Mouse (Mus musculus): ENCODE results near the gene Slc35e3. TPM values are rescaled to one million over a fixed set of nuclear protein-coding genes. Genes with fewer than 3 reads are reported as not detected.
"Not testable (repeated sequence)": the region's sequence is repeated elsewhere in the genome, so short reads cannot be mapped to it uniquely, and the experiment has no call there.

Slc35e3 gene
- total and polyA plus RNA-seq, 3 experiments = 2.2 to 9.7 (median 5.0) TPM

GRCm38 (mm10) chr10:117734104-117734852, 11.9 kb downstream of the Slc35e3 start:
- H3K27me3 ChIP-seq (replicated peaks); dilution Hi-C loops (cut with MboI; ENCODE audit: extremely low pct_ligation_motif_present, extremely low pct_unique_long_range_greater_than_20kb, low sequenced_read_pairs); H3K27ac ChIP-seq (ENCODE audit: insufficient read depth, low read depth); DNase-seq (ENCODE audit: extremely low read depth); H3K4me1 ChIP-seq (ENCODE audit: control insufficient read depth in 1 of 2, insufficient read depth in 2 of 2); in situ Hi-C loops (cut with MboI; ENCODE audit: low pct_ligation_motif_present, low pct_unique_long_range_greater_than_20kb, low sequenced_read_pairs); H3K4me2 ChIP-seq (ENCODE audit: insufficient read depth, low read depth, poor library complexity, severe bottlenecking); H3K9me3 ChIP-seq (replicated peaks; ENCODE audit: low read length); H3K4me3 ChIP-seq (replicated peaks in 1 of 3; ENCODE audit: low read depth in 2 of 3, low read length in 2 of 3, poor library complexity in 1 of 3); H3K9ac ChIP-seq (ENCODE audit: insufficient read depth, low read depth); H3K79me2 ChIP-seq (replicated peaks; ENCODE audit: control insufficient read depth, extremely low read depth, insufficient read depth, poor library complexity, severe bottlenecking): not testable (repeated sequence)
- peaks cover 15 to 31% of the 10 kb centered on the region in 2 experiments for H3K36me3 ChIP-seq (replicated peaks in 1 of 2; ENCODE audit: control insufficient read depth in 1 of 2, insufficient read depth in 1 of 2, low read length in 1 of 2)

DNA sequence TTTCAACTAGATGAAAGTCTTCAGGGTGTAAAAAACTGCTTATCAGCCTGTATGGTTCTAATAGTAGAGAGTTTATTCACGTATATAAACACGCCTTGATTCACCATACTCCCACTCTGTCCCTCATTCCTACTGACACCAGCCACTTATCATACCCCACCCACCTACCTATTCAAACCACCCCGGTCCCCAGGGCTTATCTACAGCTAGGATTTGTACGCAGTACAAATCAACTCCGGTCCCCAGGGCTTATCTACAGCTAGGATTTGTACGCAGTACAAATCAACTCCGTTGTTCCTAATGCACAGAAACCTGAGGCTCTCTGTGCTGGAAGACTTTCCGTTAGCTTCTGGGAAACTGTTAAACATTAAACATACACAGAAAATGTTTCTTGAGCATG, 12.5 kb downstream of the Slc35e3 start:
- peaks cover 9 to 25% of the 10 kb centered on the region in 2 experiments for H3K36me3 ChIP-seq (replicated peaks in 1 of 2; ENCODE audit: control insufficient read depth in 1 of 2, insufficient read depth in 1 of 2, low read length in 1 of 2)
- dilution Hi-C loops (cut with MboI; ENCODE audit: extremely low pct_ligation_motif_present, extremely low pct_unique_long_range_greater_than_20kb, low sequenced_read_pairs); H3K27ac ChIP-seq (ENCODE audit: insufficient read depth, low read depth); H3K9me3 ChIP-seq (replicated peaks; ENCODE audit: low read length); H3K4me2 ChIP-seq (ENCODE audit: insufficient read depth, low read depth, poor library complexity, severe bottlenecking); H3K4me3 ChIP-seq (replicated peaks in 1 of 3; ENCODE audit: low read depth in 2 of 3, low read length in 2 of 3, poor library complexity in 1 of 3); H3K27me3 ChIP-seq (replicated peaks); H3K9ac ChIP-seq (ENCODE audit: insufficient read depth, low read depth); DNase-seq (ENCODE audit: extremely low read depth); in situ Hi-C loops (cut with MboI; ENCODE audit: low pct_ligation_motif_present, low pct_unique_long_range_greater_than_20kb, low sequenced_read_pairs); H3K79me2 ChIP-seq (replicated peaks; ENCODE audit: control insufficient read depth, extremely low read depth, insufficient read depth, poor library complexity, severe bottlenecking); H3K4me1 ChIP-seq (ENCODE audit: control insufficient read depth in 1 of 2, insufficient read depth in 2 of 2): not testable (repeated sequence)

- Histone ChIP-seq H3K36me3 (replicated peaks in 1 of 2; ENCODE audit: control insufficient read depth in 1 of 2, insufficient read depth in 1 of 2, low read length in 1 of 2) (peaks cover 6 to 19% of the 10 kb centered on the region in 2 experiments), H3K27ac (ENCODE audit: insufficient read depth, low read depth) (no peak overlapping the region), H3K4me2 (ENCODE audit: insufficient read depth, low read depth, poor library complexity, severe bottlenecking) (no peak overlapping the region), H3K4me1 (ENCODE audit: control insufficient read depth in 1 of 2, insufficient read depth in 2 of 2) (peaks cover 0 to 9% of the 10 kb centered on the region in 2 experiments; a peak in 1 of 4 replicates), H3K27me3 (replicated peaks) (no peaks in the 10 kb centered on the region), H3K4me3 (replicated peaks in 1 of 3; ENCODE audit: low read depth in 2 of 3, low read length in 2 of 3, poor library complexity in 1 of 3) (no peak overlapping the region), H3K79me2 (replicated peaks; ENCODE audit: control insufficient read depth, extremely low read depth, insufficient read depth, poor library complexity, severe bottlenecking) (no peaks in the 10 kb centered on the region), H3K9me3 (replicated peaks; ENCODE audit: low read length) (no peaks in the 10 kb centered on the region), H3K9ac (ENCODE audit: insufficient read depth, low read depth) (no peak overlapping the region)
- dilution Hi-C loops (cut with MboI; ENCODE audit: extremely low pct_ligation_motif_present, extremely low pct_unique_long_range_greater_than_20kb, low sequenced_read_pairs) (no loop called here), in situ Hi-C loops (cut with MboI; ENCODE audit: low pct_ligation_motif_present, low pct_unique_long_range_greater_than_20kb, low sequenced_read_pairs) (no loop called here)
- no peak for DNase-seq (ENCODE audit: extremely low read depth)
- TF ChIP-seq GABPA (IDR thresholded peaks at IDR 0.05; ENCODE audit: insufficient replicate concordance, low read depth, low read length) = no peak
- no peak for TF ChIP-seq ELF1 (IDR thresholded peaks at IDR 0.05; ENCODE audit: low read depth, low read length)
- no peak for TF ChIP-seq SMC3 (IDR thresholded peaks at IDR 0.05; ENCODE audit: low read depth, low read length)
- TF ChIP-seq TCF12 (IDR thresholded peaks at IDR 0.05; ENCODE audit: low read depth, low read length) = no peak
- TF ChIP-seq MYC (IDR thresholded peaks at IDR 0.05; ENCODE audit: low read depth, low read length) = no peak
Measured at GRCm38 (mm10) chr10:117732962-117733592, 13.1 kb downstream of the Slc35e3 start.

Data from CH12.LX (cell line).